Mouse (Mus musculus): ENCODE measurements around the gene Capn3.

Capn3 gene

DNA sequence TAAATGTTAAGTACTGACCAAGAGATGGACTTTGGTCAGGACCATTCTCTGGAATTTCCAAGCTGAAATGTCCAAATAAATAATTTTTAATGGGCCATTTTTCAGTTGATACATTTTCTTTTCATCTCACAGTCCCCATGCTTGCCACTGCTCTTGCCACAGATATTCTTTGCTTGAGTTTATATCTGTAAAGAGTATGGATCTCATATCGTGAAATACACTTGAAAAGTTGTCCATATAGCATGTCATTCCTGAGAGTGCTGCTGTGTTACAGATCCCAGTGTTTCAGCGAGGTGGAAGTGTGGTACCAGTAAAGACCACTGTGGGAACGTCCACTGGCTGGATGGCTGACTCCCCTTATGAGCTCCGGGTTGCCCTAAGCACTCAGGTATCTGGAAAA, at the start of gene Capn3:
Gene Capn3 (plus strand): TSS at position 301 of the 400 bp plus-strand sequence.
- no peak for ATAC-seq (ENCODE audit: low TSS enrichment)

DNA sequence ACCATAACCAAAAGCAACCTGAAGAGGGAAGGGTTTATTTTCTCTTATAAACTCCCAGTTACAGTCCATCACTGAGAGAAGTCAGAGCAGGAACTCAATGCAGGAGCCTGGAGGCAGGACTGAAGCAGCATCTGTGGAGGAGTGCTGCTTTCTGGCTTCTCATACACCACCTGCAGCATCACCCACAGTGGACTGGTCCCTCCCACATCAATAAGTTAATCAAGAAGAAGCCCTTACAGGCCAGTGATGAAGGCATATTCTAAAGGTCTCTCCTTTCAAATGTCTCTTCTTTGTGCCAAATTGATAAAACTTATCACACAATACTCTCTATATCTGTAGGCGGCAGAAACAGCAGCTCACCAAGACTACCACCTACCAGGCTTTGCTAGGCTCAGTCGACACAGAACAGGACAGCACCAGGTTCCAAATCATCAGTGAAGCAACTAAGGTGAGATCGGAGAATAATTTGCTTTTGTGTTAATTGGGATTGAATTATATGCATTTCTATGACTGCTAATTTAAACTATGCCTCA, 44.7 kb upstream of the Capn3 start:
- no peak for ATAC-seq (ENCODE audit: low TSS enrichment)

DNA sequence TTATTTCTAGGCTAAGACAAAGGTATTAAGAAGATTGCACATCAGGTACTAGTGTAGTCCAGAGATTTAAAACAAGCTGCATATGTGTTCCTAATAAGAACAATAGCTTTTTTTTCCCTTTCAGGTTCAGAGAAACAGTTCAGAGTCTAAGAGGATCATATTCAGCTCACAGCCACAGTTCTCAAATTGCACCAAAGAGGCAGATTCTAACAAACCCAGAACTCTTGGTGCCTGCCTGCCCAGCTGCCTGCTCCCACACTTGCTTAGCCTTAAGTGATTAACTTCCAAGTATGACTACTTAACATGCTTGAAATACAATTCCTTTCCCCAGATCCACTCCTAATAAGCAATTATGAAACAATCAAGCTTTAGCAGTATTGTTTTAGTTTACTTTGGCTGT, 41.7 kb upstream of the Capn3 start:
- peak; percentile 69; the same call in 1 of the 2 replicates for ATAC-seq (ENCODE audit: low TSS enrichment)

- peak; percentile 90 for ATAC-seq (ENCODE audit: low TSS enrichment)
These were observed 40.9 kb upstream of the Capn3 start for GRCm38 (mm10) chr2:120414738-120415414.

DNA sequence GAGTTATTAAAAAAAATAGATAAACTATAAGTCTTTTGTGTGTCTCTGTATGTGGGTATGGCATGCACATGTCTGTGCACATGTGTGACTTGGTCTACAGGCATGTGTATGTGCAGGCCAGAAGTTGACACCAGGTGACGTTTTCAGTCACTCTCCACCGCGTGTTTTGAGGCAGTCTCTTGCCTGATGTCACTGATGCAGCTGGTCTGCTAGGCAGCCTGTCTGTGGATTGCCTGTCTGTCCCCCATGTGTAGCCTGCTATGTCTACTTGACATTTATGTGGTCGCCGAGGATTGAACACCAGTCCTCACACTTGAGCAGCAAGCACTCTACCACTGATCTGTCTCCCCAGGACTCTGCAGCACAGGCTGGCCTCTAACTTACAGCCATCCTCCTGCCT, 31.4 kb upstream of the Capn3 start:
- no peak for ATAC-seq (ENCODE audit: low TSS enrichment)

DNA sequence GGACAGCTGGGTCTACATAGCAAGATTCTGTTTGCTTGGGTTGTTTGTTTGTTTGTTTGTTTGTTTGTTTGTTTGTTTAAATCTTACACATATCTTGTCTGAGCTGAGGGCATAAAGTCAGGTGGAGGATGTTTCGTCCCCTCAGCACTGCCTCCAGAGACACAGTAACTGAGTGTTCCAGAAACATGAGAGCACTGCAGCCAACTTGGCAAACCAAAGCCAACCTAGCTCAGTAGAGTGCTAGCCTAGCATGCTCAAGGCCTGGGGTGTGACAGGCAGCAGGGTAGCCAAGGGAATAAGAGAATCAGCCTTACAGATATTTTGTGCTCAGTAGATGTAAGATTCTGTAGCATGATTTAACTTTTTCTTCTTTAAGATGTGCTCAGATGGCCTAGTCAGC, 11.3 kb upstream of the Capn3 start:
- no peak for ATAC-seq (ENCODE audit: low TSS enrichment)

DNA sequence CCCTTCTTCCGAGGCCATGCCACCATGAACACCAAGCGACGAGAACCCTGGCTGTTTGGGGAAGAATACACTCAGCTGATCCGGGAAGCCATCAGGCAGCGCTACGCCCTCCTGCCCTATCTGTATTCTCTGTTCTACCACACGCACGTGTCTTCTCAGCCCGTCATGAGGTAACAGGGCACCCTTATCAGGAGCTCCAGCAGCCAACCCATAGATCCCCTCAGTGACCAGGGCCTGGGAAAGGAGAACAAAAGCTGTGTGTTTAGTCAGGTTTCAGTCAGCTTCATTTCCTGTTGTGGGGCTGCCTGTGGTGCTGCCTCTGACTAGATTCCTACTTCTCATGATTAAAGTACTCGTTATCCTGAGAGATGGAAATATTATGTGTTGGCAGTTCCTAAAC, 9.4 kb upstream of the Capn3 start:
- no peak for ATAC-seq (ENCODE audit: low TSS enrichment)

DNA sequence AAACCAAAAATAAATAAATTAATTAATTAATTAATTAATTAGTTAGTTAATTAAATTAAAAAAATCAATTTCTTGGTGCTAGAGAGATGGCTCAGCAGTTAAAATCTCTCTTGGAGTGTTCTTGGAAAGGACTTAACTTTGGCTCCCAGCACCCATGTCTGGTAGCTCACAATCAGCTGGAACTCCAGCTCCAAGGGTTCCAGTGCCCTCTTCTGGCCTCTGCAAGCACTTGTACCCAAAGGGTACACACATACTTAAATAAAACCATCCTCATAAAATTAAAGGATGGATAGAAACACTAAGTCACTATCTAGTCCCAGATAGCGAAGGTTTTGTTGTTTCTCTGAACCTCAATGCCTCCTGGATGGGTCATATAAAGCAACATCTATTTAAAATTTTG, 8.5 kb upstream of the Capn3 start:
- no peak for ATAC-seq (ENCODE audit: low TSS enrichment)

DNA sequence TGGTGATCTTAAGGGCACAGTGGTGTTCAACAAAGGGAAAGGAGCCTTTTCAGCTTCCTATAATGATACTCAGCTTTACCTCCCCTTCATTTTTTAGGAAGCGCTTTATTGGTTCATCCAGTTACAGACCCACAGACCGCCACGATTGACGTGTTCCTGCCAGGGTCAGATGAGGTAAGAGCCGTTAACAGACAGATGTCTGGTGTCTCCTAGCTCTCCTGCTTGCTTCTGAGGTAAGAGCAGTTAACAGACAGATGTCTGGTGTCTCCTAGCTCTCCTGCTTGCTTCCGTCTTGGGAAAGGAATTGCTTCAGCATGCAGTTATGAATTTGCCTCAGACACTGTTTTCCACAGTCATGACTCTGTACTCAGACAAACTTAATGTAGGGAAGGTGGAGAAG, 5.1 kb upstream of the Capn3 start:
- ATAC-seq (ENCODE audit: low TSS enrichment): no peak

DNA sequence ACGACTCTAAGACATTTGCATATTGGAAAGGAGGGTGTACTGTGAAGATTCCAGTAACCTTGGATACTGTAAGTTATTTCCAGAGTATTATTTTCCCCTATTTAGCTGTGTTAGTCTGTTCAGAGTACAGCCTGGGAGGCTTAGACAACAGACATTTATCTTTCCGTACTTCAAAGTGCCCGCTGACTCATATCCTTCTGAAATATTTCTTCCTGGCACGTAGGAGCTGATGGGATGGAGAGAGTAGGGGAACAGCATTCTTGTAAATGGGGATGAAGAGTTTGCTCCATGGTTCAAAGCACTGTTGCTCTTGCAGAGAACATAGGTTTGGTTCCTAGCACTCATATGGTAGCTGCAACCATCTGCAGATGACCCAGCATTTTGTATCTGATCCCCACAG, 3.2 kb upstream of the Capn3 start:
- ATAC-seq (ENCODE audit: low TSS enrichment): no peak

DNA sequence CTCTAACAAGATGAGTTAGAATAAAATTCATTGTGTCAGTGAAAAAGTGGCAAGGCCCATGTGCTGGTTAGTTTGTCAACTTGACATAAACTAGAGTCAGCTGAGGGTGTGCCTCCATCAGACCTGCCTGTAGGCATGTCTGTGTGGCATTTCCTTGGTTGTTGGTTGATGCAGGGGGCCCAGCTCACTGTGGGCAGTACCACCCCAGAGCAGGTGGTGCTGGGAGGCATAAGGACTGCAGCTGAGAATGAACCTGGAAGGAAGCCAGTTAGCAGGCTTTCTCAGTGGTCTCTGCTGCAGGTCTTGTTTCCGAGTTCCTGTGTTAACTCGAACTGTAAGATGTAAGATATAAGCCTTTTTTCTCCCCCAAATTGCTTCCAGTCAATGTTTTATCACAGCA, 832 bp upstream of the Capn3 start:
- ATAC-seq (ENCODE audit: low TSS enrichment): no peak

DNA sequence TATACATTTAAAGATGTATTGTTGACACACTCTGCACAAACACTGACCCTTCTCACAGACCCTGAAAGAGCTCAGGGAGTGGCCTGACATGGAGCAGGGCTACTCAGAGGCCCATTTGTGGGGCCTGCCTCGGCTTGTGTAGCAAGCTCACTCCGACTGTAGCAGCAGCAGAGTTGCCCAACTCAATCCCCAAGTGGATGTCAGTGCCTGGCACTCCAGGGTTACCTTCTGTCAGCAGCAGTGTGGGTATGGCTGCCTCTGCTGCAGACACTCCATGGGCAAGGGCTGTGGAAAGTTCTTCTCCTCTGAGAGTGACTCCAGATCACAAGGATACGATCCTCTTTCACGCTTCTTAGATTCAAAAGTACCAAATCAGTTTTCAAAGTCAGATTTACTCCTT, 4.4 kb downstream of the Capn3 start:
- no peak for ATAC-seq (ENCODE audit: low TSS enrichment)

- no peak for ATAC-seq (ENCODE audit: low TSS enrichment)
These were observed 7.5 kb downstream of the Capn3 start for GRCm38 (mm10) chr2:120463328-120463727.

GRCm38 (mm10) chr2:120464091-120464490, 8.3 kb downstream of the Capn3 start:
- ATAC-seq (ENCODE audit: low TSS enrichment): no peak

- ATAC-seq (ENCODE audit: low TSS enrichment): no peak
These were observed 9.0 kb downstream of the Capn3 start for GRCm38 (mm10) chr2:120464732-120465396.

- no peak for ATAC-seq (ENCODE audit: low TSS enrichment)
These were observed 9.6 kb downstream of the Capn3 start for GRCm38 (mm10) chr2:120465397-120465785.

- no peak for ATAC-seq (ENCODE audit: low TSS enrichment)
These were observed 12.2 kb downstream of the Capn3 start for GRCm38 (mm10) chr2:120468011-120468410.

- ATAC-seq (ENCODE audit: low TSS enrichment): no peak; the same call in 1 of the 2 replicates
These were observed 13.4 kb downstream of the Capn3 start for GRCm38 (mm10) chr2:120469220-120469619.

- ATAC-seq (ENCODE audit: low TSS enrichment): no peak
These were observed 13.9 kb downstream of the Capn3 start for GRCm38 (mm10) chr2:120469715-120470114.

DNA sequence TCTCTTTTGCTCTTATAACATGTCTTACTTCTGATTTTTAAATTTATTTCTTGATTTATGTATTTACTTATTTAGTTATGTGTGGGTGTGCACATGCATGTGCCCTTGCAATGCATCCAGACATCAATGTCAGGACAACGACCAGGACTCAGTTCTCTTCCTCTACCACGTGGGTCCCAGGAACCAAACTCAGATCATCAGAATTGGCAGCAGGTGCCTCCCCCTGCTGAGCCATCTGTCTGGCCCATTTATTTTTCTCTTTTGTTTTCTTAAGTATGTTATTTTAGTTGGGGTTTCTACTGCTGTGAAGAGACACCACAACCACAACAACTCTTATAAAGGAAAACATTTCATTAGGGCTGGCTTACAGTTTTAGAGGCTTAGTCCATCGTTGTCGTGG, 15.0 kb downstream of the Capn3 start:
- no peak for ATAC-seq (ENCODE audit: low TSS enrichment)

- no peak for ATAC-seq (ENCODE audit: low TSS enrichment)
These were observed 20.7 kb downstream of the Capn3 start for GRCm38 (mm10) chr2:120476277-120477087.

DNA sequence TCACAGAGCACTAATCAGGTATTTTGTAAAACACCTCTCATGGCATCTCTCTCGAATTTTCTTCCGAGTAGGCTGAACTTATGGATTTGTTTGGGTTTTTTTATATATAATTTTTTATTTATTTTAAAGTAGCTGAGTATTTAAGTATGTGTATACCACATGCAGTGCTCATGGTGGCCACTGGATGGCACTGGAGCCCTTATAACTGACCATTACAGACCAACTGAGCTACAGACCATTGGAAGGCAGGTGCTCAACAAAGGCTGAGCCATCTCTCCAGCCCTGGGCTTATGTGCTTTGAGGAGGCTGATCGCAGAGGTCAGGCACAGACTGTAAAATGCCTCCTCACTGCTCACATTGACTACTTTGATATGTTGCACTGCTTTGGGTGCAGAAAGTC, 22.8 kb downstream of the Capn3 start:
- ATAC-seq (ENCODE audit: low TSS enrichment): no peak

DNA sequence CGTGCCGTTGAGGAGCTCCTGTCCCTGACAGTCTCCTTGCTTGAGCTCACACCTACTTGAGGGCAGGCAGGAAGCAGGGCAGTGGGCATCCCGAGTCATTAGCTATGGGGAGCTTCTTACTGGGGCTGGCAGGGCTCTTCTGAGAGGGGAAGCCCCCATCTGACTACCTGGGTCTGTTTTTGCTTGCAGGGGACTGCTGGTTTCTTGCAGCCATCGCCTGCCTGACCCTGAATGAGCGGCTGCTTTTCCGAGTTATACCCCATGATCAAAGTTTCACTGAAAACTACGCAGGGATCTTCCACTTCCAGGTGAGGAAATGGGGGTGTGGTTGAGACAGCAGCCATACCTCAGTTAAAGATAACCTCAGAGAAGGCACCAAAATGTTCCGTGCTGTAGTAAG, 26.1 kb downstream of the Capn3 start:
- ATAC-seq (ENCODE audit: low TSS enrichment): no peak

All from frontal cortex, adult (tissue).